Mouse (Mus musculus) spleen, postnatal 14 days (tissue): ENCODE results near the gene Tubgcp2.

Source experiments
- DNase-seq, 2 experiments: peaks; one replicate each; pipeline ENCODE4 v3.0.0; 2021 to 2022; ENCODE audit warnings: low spot score in 2 of 2

Gene Tubgcp2

DNA sequence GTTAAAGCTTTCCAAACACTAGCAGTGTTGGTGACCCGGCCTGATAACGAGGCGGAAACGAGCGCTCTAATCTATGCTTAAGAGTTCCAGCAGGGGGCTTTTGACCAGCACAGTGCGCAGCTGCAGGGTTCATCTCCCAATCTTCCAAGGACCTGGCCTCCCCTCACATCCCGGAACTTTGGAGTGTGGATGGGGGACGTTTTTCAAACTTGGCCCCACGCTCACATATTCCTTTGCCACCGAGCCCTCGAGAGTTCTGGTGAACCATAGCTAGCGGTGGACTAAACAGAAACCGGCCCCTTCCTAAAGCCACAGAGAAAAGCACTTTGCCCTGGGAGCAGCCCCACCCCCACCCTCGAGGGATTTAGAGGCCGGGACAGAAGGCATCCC lies 86.6 kb downstream of the Tubgcp2 start:
- no peak for DNase-seq

DNA sequence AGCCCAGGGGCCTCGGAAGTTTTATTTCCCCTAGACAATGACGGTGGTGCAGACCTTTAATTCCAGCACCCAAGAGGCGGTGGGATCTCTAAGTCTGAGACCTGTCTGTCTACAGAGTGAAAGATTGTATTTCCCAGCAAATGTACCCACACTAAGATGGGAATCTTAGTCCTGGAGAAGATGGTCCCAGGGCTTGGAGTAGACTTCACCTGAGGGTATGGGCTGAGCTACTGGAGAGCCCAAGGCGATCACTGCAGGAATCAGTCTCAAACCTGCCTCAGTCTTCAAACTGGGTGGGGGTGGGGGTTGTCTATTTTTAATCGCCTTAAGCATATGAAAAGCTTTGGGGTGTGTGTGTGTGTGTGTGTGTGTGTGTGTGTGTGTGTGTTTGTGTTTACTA lies 90.4 kb downstream of the Tubgcp2 start:
- DNase-seq = no peak
